Comparison of ENCODE assay signal across 15 mouse cellular contexts in the genomic region with DNA sequence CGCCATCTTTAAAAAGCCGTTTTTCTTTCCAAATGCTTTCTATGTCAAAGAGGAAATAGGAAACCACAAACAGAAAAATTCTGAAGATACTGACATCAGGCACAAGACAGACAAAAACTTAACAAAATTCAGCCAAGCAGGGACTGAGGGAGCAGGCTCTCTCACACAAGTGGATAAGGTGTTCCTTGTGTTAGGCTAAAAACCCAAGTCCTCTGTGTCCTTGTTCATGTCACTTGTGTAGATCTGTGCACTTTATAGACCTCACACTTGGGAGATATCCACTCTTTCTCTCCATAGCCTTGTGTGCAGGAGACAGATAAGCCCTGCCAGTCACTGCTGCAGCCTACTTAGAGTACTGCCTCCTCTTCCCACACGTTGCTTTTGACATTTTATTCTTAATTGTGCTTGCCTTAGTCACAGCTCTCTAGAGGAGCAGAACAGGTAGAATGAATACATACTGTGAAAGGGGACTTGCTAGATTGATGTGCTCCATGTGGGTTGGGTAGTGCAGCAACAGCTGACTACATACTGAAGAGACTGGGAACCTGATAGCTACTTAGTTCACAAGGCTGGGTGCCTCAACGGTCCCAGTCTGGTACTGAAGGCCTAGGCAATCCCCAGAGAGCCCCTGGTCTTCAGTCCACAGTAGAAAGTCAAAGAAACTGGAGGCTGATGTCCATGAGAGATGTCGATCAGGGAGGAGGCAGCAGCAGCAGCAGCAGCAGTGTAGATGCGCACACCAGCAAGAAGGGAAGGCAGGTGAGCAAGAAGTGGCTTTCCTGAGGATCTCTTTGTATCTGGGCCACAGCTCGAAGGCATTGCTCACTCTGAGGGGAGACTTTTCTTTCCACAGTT. TPM values are rescaled to one million over a fixed set of nuclear protein-coding genes. Genes with fewer than 3 reads are reported as not detected.
DNase-seq lines count a peak whose midpoint lies in the region; ATAC-seq and TF ChIP-seq lines count a peak whose summit lies in the region.
"Had no signal": no experiment of that assay in that cellular context is flagged by ENCODE, and none has a peak within 500 bp of the region (broad histone marks: within the 10 kb centered on the region; RNA-seq: fewer than 3 reads in every experiment).

No protein-coding gene starts in this region.

- H3K9ac ChIP-seq in heart, embryonic 15.5 days = no peak overlapping the region
- H3K9ac ChIP-seq: limb, embryonic 12.5 days had no signal

- no peaks in the 10 kb centered on the region for H3K9me3 ChIP-seq in heart, embryonic 15.5 days (replicated peaks)
- peaks cover 7% of the 10 kb centered on the region for H3K9me3 ChIP-seq in G1E (replicated peaks)
- peaks cover 26% of the 10 kb centered on the region for H3K9me3 ChIP-seq in megakaryocyte, embryonic 14.5 days
- H3K9me3 ChIP-seq in embryonic facial prominence, embryonic 10.5 days = no peaks in the 10 kb centered on the region
- H3K9me3 ChIP-seq: limb, embryonic 12.5 days had no signal

- no peak for TF ChIP-seq CTCF in G1E (IDR thresholded peaks at IDR 0.05; ENCODE audit: low read depth, low read length)

- no peak for ATAC-seq in heart, embryonic 15.5 days (replicated peaks; ENCODE audit: insufficient number of reproducible peaks, insufficient read depth, low FRiP score, low read depth)
- peak; percentile 34; the same call in 1 of the 2 replicates for ATAC-seq in G1E (ENCODE audit: extremely low read depth, insufficient number of reproducible peaks, low FRiP score, poor library complexity, severe bottlenecking)
- peak; percentile 17 for ATAC-seq in granulocyte monocyte progenitor cell, adult 5-6 weeks (replicated peaks; ENCODE audit: poor library complexity, severe bottlenecking)

- H3K36me3 ChIP-seq in heart, embryonic 15.5 days = no peaks in the 10 kb centered on the region
- H3K36me3 ChIP-seq in G1E (replicated peaks) = no peaks in the 10 kb centered on the region
- peaks cover 28% of the 10 kb centered on the region for H3K36me3 ChIP-seq in megakaryocyte, embryonic 14.5 days (replicated peaks; ENCODE audit: low read length)
- no peaks in the 10 kb centered on the region for H3K36me3 ChIP-seq in embryonic facial prominence, embryonic 10.5 days (replicated peaks)
- H3K36me3 ChIP-seq: limb, embryonic 12.5 days had no signal

- no peak overlapping the region for H3K4me3 ChIP-seq in heart, embryonic 15.5 days
- no peak overlapping the region for H3K4me3 ChIP-seq in G1E (ENCODE audit: low read depth, low read length)
- H3K4me3 ChIP-seq in megakaryocyte, embryonic 14.5 days (replicated peaks) = peak overlapping the region; percentile 83
- H3K4me3 ChIP-seq in embryonic facial prominence, embryonic 10.5 days = no peak overlapping the region
- H3K4me3 ChIP-seq: limb, embryonic 12.5 days had no signal

- intact Hi-C loops in heart, postnatal 14 days (cut with DNase I) = no loop called here

- peak overlapping the region; percentile 54 for H3K27ac ChIP-seq in heart, embryonic 15.5 days
- no peak overlapping the region for H3K27ac ChIP-seq in embryonic facial prominence, embryonic 10.5 days (replicated peaks)
- H3K27ac ChIP-seq: limb, embryonic 12.5 days had no signal

- H3K27me3 ChIP-seq in heart, embryonic 15.5 days = no peaks in the 10 kb centered on the region
- no peaks in the 10 kb centered on the region for H3K27me3 ChIP-seq in G1E (ENCODE audit: insufficient read depth, low read length)
- H3K27me3 ChIP-seq in megakaryocyte, embryonic 14.5 days (replicated peaks) = peaks cover 6% of the 10 kb centered on the region
- 0 out of 2 replicates have a peak, but pooled peaks cover 3% of the 10 kb centered on the region for H3K27me3 ChIP-seq in embryonic facial prominence, embryonic 10.5 days (replicated peaks; ENCODE audit: low read depth, poor library complexity, severe bottlenecking)
- H3K27me3 ChIP-seq: limb, embryonic 12.5 days had no signal

- DNase-seq in heart, postnatal 14 days = no peak
- no peak for DNase-seq in G1E (ENCODE audit: low spot score)
- DNase-seq in embryonic facial prominence, embryonic 10.5 days (ENCODE audit: low spot score) = no peak
- DNase-seq in right cerebral cortex, postnatal 10 days (ENCODE audit: low spot score in 2 of 2) = no peak
- DNase-seq in urinary bladder, postnatal 14 days (ENCODE audit: low spot score) = no peak
- DNase-seq: gastrocnemius, postnatal 36 days; heart, postnatal 4 days; kidney, adult 8-10 months; layer of hippocampus, adult 9-11 months; lung, postnatal 14 days had no signal

- H3K4me1 ChIP-seq in heart, embryonic 15.5 days (replicated peaks) = no peaks in the 10 kb centered on the region
- H3K4me1 ChIP-seq in G1E (ENCODE audit: insufficient read depth, low read depth, low read length) = no peaks in the 10 kb centered on the region
- H3K4me1 ChIP-seq in megakaryocyte, embryonic 14.5 days = peaks cover 84% of the 10 kb centered on the region
- H3K4me1 ChIP-seq in embryonic facial prominence, embryonic 10.5 days = no peaks in the 10 kb centered on the region
- H3K4me1 ChIP-seq: limb, embryonic 12.5 days had no signal

- H3K4me2 ChIP-seq in heart, embryonic 15.5 days = no peak overlapping the region
- H3K4me2 ChIP-seq: limb, embryonic 12.5 days had no signal

- 78% methylated on average over 7 of the region's 7 CpGs for WGBS in heart, embryonic 15.5 days
- 86% methylated on average over 7 of the region's 7 CpGs for WGBS in embryonic facial prominence, embryonic 10.5 days

RNA-seq across cellular contexts. Expression of a gene that starts 8.4 kb away (rescaled TPM):
- 46.1 and 50.6 TPM in 2 replicates for polyA plus RNA-seq in heart, embryonic 15.5 days (2015; fragmentation: Nextera tagmentation; extraction: Ambion mirVana)
- 10 to 100 TPM; 10.5 to 13.6 TPM for total RNA-seq in heart, postnatal 14 days (2021)
- not detected in 2 replicates for total RNA-seq in G1E (2014; fragmentation: Nextera tagmentation)
- 0.11 TPM in 1 of 2 replicates, not detected in the other for total RNA-seq in G1E (2017)
- polyA plus RNA-seq in G1E (2012) = 0.02 and 0.10 TPM in 2 replicates
- total RNA-seq in granulocyte monocyte progenitor cell, adult 5-6 weeks (2014; fragmentation: Nextera tagmentation) = 160 and 199 TPM in 2 replicates
- total RNA-seq in granulocyte monocyte progenitor cell, adult 5-6 weeks (2017) = 179 and 199 TPM in 2 replicates
- 2.9 and 16.0 TPM in 2 replicates for polyA plus RNA-seq in megakaryocyte, embryonic 14.5 days (2012; ENCODE audit: insufficient read depth, low replicate concordance)
- 0.47 and 0.61 TPM in 2 replicates for polyA plus RNA-seq in embryonic facial prominence, embryonic 10.5 days (2016; fragmentation: Nextera tagmentation; extraction: Ambion mirVana)

RNA-seq across cellular contexts. Expression of a gene that starts 43.1 kb away (rescaled TPM):
- 3.3 and 4.0 TPM in 2 replicates for polyA plus RNA-seq in heart, embryonic 15.5 days (2015; fragmentation: Nextera tagmentation; extraction: Ambion mirVana)
- under 1 TPM; 0.10 to 0.12 TPM for total RNA-seq in heart, postnatal 14 days (2021)
- total RNA-seq in G1E (2014; fragmentation: Nextera tagmentation) (not detected in 2 replicates), G1E (2017) (0.23 and 0.27 TPM in 2 replicates)
- polyA plus RNA-seq in G1E (2012) = not detected in 2 replicates
- total RNA-seq in granulocyte monocyte progenitor cell, adult 5-6 weeks (2014; fragmentation: Nextera tagmentation) = 1.1 and 9.6 TPM in 2 replicates
- 5.2 and 7.8 TPM in 2 replicates for total RNA-seq in granulocyte monocyte progenitor cell, adult 5-6 weeks (2017)
- polyA plus RNA-seq in megakaryocyte, embryonic 14.5 days (2012; ENCODE audit: insufficient read depth, low replicate concordance) = 0.07 TPM in 1 of 2 replicates, not detected in the other
- 0.87 and 1.2 TPM in 2 replicates for polyA plus RNA-seq in embryonic facial prominence, embryonic 10.5 days (2016; fragmentation: Nextera tagmentation; extraction: Ambion mirVana)
- total RNA-seq: gastrocnemius, postnatal 36 days had no signal
- polyA plus RNA-seq: small intestine, adult 2 months had no signal
